Mouse (Mus musculus) MEL (cell line): ENCODE measurements at regions not wholly inside any gene's neighbourhood (a gene's known extent, or its start where the extent isn't known, plus 50 kb on each side); places are given as distances from the start of the nearest gene placed in this dataset.

Source experiments
- DNase-seq: peaks from one replicate; pipeline ENCODE4 v3.0.0; 2011; ENCODE audit warnings: low read depth, low spot score
- H3K27ac ChIP-seq: 2 replicates; pipeline ENCODE4 v1.5.1; 2012; ENCODE audit warnings: low read depth, mild to moderate bottlenecking, control low read depth, low read length, moderate library complexity; ENCODE audit not compliant: control insufficient read depth
- H3K27me3 ChIP-seq, 2 experiments: fragments of 150-350 bp in 1 of 2; sonication (generic) in 1 of 2; 2 replicates each; pipeline ENCODE4 v1.6.1; 2012; ENCODE audit warnings: low read length in 2 of 2, mild to moderate bottlenecking in 2 of 2, improper control_type of control experiment in 1 of 2, moderate library complexity in 1 of 2; ENCODE audit not compliant: insufficient read depth in 2 of 2, control insufficient read depth in 1 of 2
- H3K36me3 ChIP-seq, 2 experiments: 2 replicates each; pipeline ENCODE4 v1.6.1; 2012 to 2014; ENCODE audit warnings: low read length in 2 of 2, improper control_type of control experiment in 1 of 2, inconsistent platforms in 1 of 2, mild to moderate bottlenecking in 1 of 2; ENCODE audit not compliant: insufficient read depth in 2 of 2, control insufficient read depth in 1 of 2
- H3K4me1 ChIP-seq, 2 experiments: fragments of 150-350 bp in 1 of 2; sonication (generic) in 1 of 2; 2 replicates each; pipeline ENCODE4 v1.6.1; 2012; ENCODE audit warnings: low read length in 2 of 2, improper control_type of control experiment in 1 of 2, mild to moderate bottlenecking in 1 of 2; ENCODE audit not compliant: insufficient read depth in 2 of 2, control insufficient read depth in 1 of 2
- H3K4me3 ChIP-seq, 2 experiments: fragments of 150-350 bp in 1 of 2; sonication (generic) in 1 of 2; 2 replicates each; pipeline ENCODE4 v1.5.1; 2012; ENCODE audit warnings: low read depth in 2 of 2, low read length in 2 of 2, mild to moderate bottlenecking in 2 of 2, moderate library complexity in 2 of 2, control low read depth in 1 of 2, improper control_type of control experiment in 1 of 2; ENCODE audit not compliant: control insufficient read depth in 1 of 2, insufficient read depth in 1 of 2
- H3K79me2 ChIP-seq: 2 replicates; pipeline ENCODE4 v1.6.1; 2012; ENCODE audit warnings: mild to moderate bottlenecking, low read length, moderate library complexity; ENCODE audit not compliant: control insufficient read depth, poor library complexity, insufficient read depth
- H3K9ac ChIP-seq: 2 replicates; pipeline ENCODE4 v1.6.1; 2012; ENCODE audit warnings: low read depth, mild to moderate bottlenecking, control low read depth, low read length, moderate library complexity; ENCODE audit not compliant: control insufficient read depth, poor library complexity, severe bottlenecking
- H3K9me3 ChIP-seq: fragments of 150-350 bp; sonication (generic); replicated peaks from 2 replicates; pipeline ENCODE4 v1.6.1; 2012; ENCODE audit warnings: mild to moderate bottlenecking, low read length, improper control_type of control experiment, moderate library complexity; ENCODE audit not compliant: insufficient read depth
- BHLHE40 ChIP-seq: IDR thresholded peaks from 2 replicates; pipeline ENCODE4 v1.6.1; 2012; ENCODE audit warnings: low read depth, mild to moderate bottlenecking, inconsistent platforms, low read length, improper control_type of control experiment, borderline replicate concordance
- CHD2 ChIP-seq: IDR thresholded peaks from 2 replicates; pipeline ENCODE4 v1.6.1; 2011; ENCODE audit warnings: low read length, improper control_type of control experiment
- E2F4 ChIP-seq: IDR thresholded peaks from 2 replicates; pipeline ENCODE4 v1.6.1; 2011; ENCODE audit warnings: low read depth, low read length, improper control_type of control experiment, borderline replicate concordance
- HCFC1 ChIP-seq: IDR thresholded peaks from 2 replicates; pipeline ENCODE4 v1.6.1; 2012; ENCODE audit warnings: low read depth, mild to moderate bottlenecking, inconsistent platforms, low read length, improper control_type of control experiment, moderate library complexity
- JUND ChIP-seq: IDR thresholded peaks from 2 replicates; pipeline ENCODE4 v1.6.1; 2011; ENCODE audit warnings: low read depth, mild to moderate bottlenecking, improper control_type of control experiment, low read length
- KAT2A ChIP-seq: conservative IDR thresholded peaks from 2 replicates; pipeline ENCODE4 v1.6.1; 2012; ENCODE audit warnings: low read depth, low read length, improper control_type of control experiment, inconsistent platforms
- MAFK ChIP-seq: IDR thresholded peaks from 2 replicates; pipeline ENCODE4 v1.6.1; 2011; ENCODE audit warnings: low read depth, mild to moderate bottlenecking, low read length, improper control_type of control experiment, borderline replicate concordance
- MEF2A ChIP-seq: IDR thresholded peaks from 2 replicates; pipeline ENCODE4 v1.6.1; 2014; ENCODE audit warnings: low read depth, mild to moderate bottlenecking, inconsistent platforms, low read length, improper control_type of control experiment; ENCODE audit not compliant: poor library complexity, insufficient replicate concordance, severe bottlenecking; ENCODE audit errors: extremely low read depth
- MXI1 ChIP-seq: IDR thresholded peaks from 2 replicates; pipeline ENCODE4 v1.6.1; 2011; ENCODE audit warnings: mild to moderate bottlenecking, low read depth, low read length, improper control_type of control experiment
- MYB ChIP-seq: IDR thresholded peaks from 2 replicates; pipeline ENCODE4 v1.6.1; 2011; ENCODE audit warnings: mild to moderate bottlenecking, low read depth, low read length, improper control_type of control experiment
- NELFE ChIP-seq: IDR thresholded peaks from 2 replicates; pipeline ENCODE4 v1.6.1; 2011; ENCODE audit warnings: low read depth, low read length, improper control_type of control experiment
- POLR2A ChIP-seq, 2 experiments: IDR thresholded peaks; 2 replicates each; pipeline ENCODE4 v1.6.1; 2011 to 2012; ENCODE audit warnings: low read length in 2 of 2, mild to moderate bottlenecking in 2 of 2, control low read depth in 1 of 2, improper control_type of control experiment in 1 of 2, low read depth in 1 of 2, moderate library complexity in 1 of 2; ENCODE audit not compliant: control insufficient read depth in 1 of 2, insufficient read depth in 1 of 2, poor library complexity in 1 of 2
- POLR2AphosphoS2 ChIP-seq: IDR thresholded peaks from 2 replicates; pipeline ENCODE4 v1.6.1; 2011; ENCODE audit warnings: low read length, improper control_type of control experiment
- POLR2AphosphoS5 ChIP-seq: IDR thresholded peaks from 2 replicates; pipeline ENCODE4 v1.6.1; 2012; ENCODE audit warnings: low read depth, borderline replicate concordance, mild to moderate bottlenecking, inconsistent platforms, low read length, moderate library complexity, mixed read lengths
- RAD21 ChIP-seq: IDR thresholded peaks from 2 replicates; pipeline ENCODE4 v1.6.1; 2011; ENCODE audit warnings: mild to moderate bottlenecking, low read depth, low read length, improper control_type of control experiment
- RCOR1 ChIP-seq: IDR thresholded peaks from 2 replicates; pipeline ENCODE4 v1.6.1; 2012; ENCODE audit warnings: low read depth, mild to moderate bottlenecking, inconsistent platforms, low read length, improper control_type of control experiment
- SIN3A ChIP-seq: IDR thresholded peaks from 2 replicates; pipeline ENCODE4 v1.6.1; 2012; ENCODE audit warnings: low read length, improper control_type of control experiment, inconsistent platforms
- SMC3 ChIP-seq: IDR thresholded peaks from 2 replicates; pipeline ENCODE4 v1.6.1; 2011; ENCODE audit warnings: low read depth, low read length, improper control_type of control experiment
- TAL1 ChIP-seq: IDR thresholded peaks from 2 replicates; pipeline ENCODE4 v1.6.1; 2012; ENCODE audit warnings: mild to moderate bottlenecking, inconsistent platforms, low read length, moderate library complexity, mixed read lengths
- TCF12 ChIP-seq: IDR thresholded peaks from 2 replicates; pipeline ENCODE4 v1.6.1; 2014; ENCODE audit warnings: low read depth, mild to moderate bottlenecking, inconsistent platforms, low read length, improper control_type of control experiment, moderate library complexity
- UBTF ChIP-seq: IDR thresholded peaks from 2 replicates; pipeline ENCODE4 v1.6.1; 2012; ENCODE audit warnings: low read depth, mild to moderate bottlenecking, inconsistent platforms, low read length, improper control_type of control experiment, moderate library complexity, borderline replicate concordance; ENCODE audit not compliant: insufficient read depth
- USF1 ChIP-seq: IDR thresholded peaks from 2 replicates; pipeline ENCODE4 v1.6.1; 2014; ENCODE audit warnings: low read depth, mild to moderate bottlenecking, inconsistent platforms, low read length, improper control_type of control experiment, moderate library complexity
- USF2 ChIP-seq, 2 experiments: IDR thresholded peaks; 2 replicates each; pipeline ENCODE4 v1.6.1; 2011 to 2012; ENCODE audit warnings: improper control_type of control experiment in 2 of 2, low read length in 2 of 2, borderline replicate concordance in 1 of 2, inconsistent platforms in 1 of 2, low read depth in 1 of 2, mild to moderate bottlenecking in 1 of 2; ENCODE audit not compliant: insufficient read depth in 1 of 2
- ZC3H11A ChIP-seq: IDR thresholded peaks from 2 replicates; pipeline ENCODE4 v1.6.1; 2012; ENCODE audit warnings: low read depth, mild to moderate bottlenecking, inconsistent platforms, low read length, improper control_type of control experiment
- ZMIZ1 ChIP-seq: IDR thresholded peaks from 2 replicates; pipeline ENCODE4 v1.6.1; 2012; ENCODE audit warnings: low read depth, mild to moderate bottlenecking, inconsistent platforms, low read length, improper control_type of control experiment, moderate library complexity
- ZNF384 ChIP-seq: IDR thresholded peaks from 2 replicates; pipeline ENCODE4 v1.6.1; 2012; ENCODE audit warnings: low read depth, mild to moderate bottlenecking, inconsistent platforms, low read length, improper control_type of control experiment

DNA sequence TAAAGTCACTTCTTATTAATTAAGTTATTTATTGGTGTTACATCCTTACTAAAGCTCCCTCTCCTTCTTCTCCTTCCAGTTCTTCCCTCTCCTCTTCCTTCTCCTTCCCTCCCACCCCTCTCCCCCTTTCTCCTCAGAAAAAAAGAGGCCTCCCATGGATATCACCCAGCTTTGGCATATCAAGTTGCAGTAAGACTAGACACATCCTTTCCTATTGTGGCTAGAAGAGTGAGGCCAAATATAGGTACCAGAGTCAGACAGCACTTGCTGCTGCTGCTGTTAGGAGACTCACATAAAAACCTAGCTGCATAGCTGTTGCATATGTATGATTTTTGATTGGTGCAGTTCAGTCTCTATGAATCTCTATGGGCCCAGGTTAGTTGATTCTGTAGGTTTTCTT, 410.4 kb upstream of the Itga1 start:
- Histone ChIP-seq H3K27me3 (no peaks in the 10 kb centered on the region), H3K4me1 (no peaks in the 10 kb centered on the region), H3K9me3 (no peaks in the 10 kb centered on the region), H3K79me2 (no peaks in the 10 kb centered on the region), H3K4me3 (no peak overlapping the region), H3K36me3 (no peaks in the 10 kb centered on the region), H3K27ac (no peak overlapping the region), H3K9ac (no peak overlapping the region)
- TF ChIP-seq TCF12 (no peak), MEF2A (no peak), POLR2A (IDR thresholded peaks at IDR 0.05; ENCODE audit: control insufficient read depth in 1 of 2, insufficient read depth in 1 of 2, low read depth in 1 of 2, low read length in 2 of 2, poor library complexity in 1 of 2) (no peak), ZMIZ1 (no peak), MXI1 (no peak), BHLHE40 (no peak), JUND (no peak), CHD2 (no peak), RAD21 (no peak), UBTF (no peak), TAL1 (no peak), KAT2A (no peak), E2F4 (no peak), POLR2AphosphoS2 (no peak), MYB (no peak), USF2 (IDR thresholded peaks at IDR 0.05; ENCODE audit: borderline replicate concordance in 1 of 2, insufficient read depth in 1 of 2, low read depth in 1 of 2, low read length in 2 of 2) (no peak), ZNF384 (no peak), POLR2AphosphoS5 (no peak)
- no peak for DNase-seq

DNA sequence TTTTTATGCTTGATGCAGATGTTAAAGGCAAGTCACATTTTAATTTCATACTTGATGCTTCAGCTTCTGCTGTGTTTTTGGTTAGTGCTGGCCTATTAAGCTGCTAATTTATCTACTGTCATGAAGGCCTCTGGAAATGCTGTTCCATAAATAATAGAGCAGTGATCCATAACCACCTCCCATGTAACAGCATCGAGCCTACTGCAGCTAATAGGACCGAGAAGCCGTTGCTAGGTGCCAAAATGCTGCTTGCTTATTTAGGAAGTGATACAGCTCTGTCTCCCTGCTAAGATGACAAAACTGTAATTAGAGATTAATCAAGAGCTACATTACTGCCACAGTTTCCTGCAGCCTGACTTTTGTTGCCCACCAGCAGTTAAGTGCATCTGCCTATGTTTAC, 406.9 kb upstream of the Itga1 start:
- H3K9ac ChIP-seq: no peak overlapping the region
- H3K4me1 ChIP-seq: no peaks in the 10 kb centered on the region
- H3K9me3 ChIP-seq: no peaks in the 10 kb centered on the region
- no peak overlapping the region for H3K27ac ChIP-seq
- no peak overlapping the region for H3K4me3 ChIP-seq
- no peaks in the 10 kb centered on the region for H3K36me3 ChIP-seq
- DNase-seq: no peak
- H3K79me2 ChIP-seq: no peaks in the 10 kb centered on the region
- TF ChIP-seq MAFK (no peak), POLR2A (IDR thresholded peaks at IDR 0.05; ENCODE audit: control insufficient read depth in 1 of 2, insufficient read depth in 1 of 2, low read depth in 1 of 2, low read length in 2 of 2, poor library complexity in 1 of 2) (no peak), MXI1 (no peak), NELFE (no peak), UBTF (no peak), MYB (no peak), USF1 (no peak), TCF12 (no peak), MEF2A (no peak), ZMIZ1 (no peak), SMC3 (no peak), ZC3H11A (no peak), RCOR1 (no peak), RAD21 (no peak), SIN3A (no peak), HCFC1 (no peak)
- H3K27me3 ChIP-seq: no peaks in the 10 kb centered on the region
